Mouse (Mus musculus): ENCODE measurements around the gene Pheta1.

Pheta1 gene

DNA sequence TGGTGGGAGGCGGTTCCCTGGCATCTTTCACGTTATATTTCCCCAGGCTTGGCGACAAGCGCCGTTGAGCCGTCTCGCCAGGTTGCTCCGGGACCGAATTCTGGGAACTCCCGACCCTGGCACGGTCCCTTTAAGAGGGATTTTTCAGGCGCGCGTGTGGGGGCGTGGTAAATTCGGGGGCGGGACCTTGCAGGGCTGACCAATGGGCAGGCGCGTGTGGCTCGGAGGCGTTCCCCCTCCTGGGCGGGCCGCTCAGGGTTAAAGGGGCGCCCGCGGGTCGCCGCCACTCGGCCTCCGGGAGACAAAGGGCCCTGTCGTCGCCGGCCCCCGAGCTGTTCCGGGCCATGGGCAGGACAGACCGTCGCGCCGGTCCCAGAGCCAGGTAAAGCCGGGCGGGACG lies at the start of gene Pheta1:
Gene Pheta1 (plus strand): TSS at position 242 of the 400 bp plus-strand sequence.
- peak; percentile 93 for DNase-seq (ENCODE audit: low read depth, low spot score)

DNA sequence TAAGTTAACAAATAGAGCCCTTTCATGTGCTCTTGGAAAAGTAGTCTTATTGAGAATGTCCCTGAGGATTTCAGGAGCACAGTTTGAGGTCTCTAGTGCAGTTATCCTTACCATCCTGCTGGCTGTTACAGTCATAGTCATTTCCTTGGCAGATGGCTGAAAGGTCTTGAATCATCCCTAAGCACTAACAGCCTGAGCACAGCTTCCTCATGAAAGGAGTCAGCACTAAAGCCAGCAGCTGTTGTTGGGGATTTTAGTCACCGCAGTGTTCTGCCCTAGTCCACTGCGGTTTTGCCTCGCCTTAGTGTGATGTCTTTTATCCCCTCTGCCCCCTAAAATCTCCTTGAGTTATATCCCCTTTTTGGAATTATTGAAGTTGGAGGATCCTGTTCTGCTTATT lies 41.6 kb upstream of the Pheta1 start:
- DNase-seq (ENCODE audit: low read depth, low spot score), result no peak

DNA sequence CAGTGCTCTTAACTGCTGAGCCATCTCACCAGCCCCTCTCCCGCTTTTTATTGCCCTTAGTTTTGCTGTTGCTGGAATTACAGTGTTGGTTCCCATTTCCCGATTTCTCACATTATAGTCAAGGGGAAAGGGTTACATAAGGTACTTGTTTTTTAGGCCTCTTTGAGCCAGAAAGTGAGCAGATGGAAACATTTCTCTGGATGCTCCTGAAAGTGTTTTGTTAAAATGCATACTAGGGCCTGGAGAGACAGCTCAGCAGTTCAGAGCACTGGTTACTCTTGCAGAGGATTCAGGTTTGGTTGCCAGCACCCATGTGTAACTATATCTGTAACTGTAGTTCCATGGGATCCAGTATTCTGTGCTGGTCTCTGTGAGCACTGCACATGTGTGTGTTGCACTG lies 40.6 kb upstream of the Pheta1 start:
- DNase-seq (ENCODE audit: low read depth, low spot score), result no peak

DNA sequence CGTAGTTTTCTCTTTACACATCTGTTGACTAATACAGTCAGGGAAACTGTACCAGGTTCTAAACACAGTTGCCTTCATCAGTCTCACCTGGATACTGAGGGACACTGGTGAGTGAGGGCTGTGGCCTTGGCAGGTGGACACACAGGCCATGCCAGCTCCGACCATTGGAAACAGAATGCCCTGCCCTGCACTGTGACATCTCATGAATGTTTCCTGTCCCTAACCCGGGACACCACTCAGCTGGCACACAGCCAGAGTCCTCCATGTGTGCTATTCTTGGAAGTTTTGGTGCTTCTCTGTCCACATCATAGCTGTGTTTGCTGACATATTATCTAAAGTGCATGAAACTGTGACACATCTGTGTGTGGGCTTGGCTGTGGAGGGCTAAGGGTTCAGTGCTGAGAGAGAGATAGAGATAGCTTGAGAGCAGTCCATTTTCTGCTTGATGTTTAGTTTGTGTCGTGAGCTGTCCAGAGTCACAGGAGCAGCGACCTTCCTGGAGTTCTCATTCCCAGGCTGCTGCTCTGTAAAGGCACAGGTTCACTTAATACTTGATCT lies 39.0 kb upstream of the Pheta1 start:
- no peak for DNase-seq (ENCODE audit: low read depth, low spot score)

DNA sequence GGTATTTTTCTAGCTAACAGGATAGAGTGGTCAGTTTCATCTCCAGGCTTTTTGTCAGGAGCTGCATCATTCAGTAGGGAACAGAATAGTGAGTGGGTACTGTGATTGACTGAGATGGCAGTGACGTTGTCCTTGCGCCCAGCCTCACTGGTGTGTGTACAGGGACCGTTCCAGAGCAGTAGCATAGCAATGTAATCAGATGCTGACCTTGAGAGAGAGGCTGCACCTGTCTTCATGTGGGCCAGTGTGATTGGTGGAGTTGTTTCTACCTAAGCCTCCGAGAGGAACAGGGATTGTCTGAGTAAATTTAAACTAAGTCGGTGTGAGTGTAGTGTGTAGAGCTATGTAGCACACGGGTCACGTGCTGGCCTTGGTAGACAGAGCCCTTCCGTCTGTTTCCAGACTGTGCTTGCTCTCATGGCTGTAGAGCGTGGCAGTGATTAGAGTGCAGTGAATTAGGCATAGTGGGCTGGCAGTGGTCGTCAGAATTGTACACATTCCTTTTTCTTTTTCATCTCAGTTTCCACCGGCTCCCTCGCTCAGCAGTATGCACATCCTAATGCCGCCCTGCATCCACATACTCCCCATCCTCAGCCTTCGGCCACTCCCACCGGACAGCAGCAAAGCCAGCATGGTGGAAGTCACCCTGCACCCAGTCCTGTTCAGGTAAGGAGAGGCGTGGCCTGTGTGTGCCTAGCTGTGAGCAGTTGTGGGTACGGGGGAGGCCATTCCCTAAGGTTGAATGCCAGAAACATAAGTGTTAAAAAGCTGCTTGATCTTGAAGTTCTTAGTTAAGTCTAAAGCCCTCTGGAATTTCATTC lies 38.2 kb upstream of the Pheta1 start:
- no peak for DNase-seq (ENCODE audit: low read depth, low spot score)

DNA sequence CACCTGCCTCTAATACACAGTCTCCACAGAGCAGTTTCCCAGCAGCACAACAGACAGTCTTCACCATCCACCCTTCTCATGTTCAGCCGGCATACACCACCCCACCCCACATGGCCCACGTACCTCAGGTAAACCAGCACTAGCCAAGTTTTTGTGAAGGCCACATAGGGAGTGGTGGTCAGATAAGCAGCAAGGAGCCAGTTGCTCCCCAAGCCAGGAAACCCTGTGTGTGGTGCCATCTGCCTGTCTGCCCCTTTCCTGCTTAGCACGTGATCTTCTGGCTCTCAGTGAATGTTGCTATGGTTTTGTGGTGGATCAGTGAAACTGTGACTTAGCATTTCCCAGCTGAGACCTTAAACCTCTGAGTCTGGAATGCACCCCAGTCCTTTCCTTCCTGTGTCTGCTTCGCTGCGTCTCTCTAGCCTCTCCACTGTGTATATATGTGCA lies 37.3 kb upstream of the Pheta1 start:
- no peak for DNase-seq (ENCODE audit: low read depth, low spot score)

DNA sequence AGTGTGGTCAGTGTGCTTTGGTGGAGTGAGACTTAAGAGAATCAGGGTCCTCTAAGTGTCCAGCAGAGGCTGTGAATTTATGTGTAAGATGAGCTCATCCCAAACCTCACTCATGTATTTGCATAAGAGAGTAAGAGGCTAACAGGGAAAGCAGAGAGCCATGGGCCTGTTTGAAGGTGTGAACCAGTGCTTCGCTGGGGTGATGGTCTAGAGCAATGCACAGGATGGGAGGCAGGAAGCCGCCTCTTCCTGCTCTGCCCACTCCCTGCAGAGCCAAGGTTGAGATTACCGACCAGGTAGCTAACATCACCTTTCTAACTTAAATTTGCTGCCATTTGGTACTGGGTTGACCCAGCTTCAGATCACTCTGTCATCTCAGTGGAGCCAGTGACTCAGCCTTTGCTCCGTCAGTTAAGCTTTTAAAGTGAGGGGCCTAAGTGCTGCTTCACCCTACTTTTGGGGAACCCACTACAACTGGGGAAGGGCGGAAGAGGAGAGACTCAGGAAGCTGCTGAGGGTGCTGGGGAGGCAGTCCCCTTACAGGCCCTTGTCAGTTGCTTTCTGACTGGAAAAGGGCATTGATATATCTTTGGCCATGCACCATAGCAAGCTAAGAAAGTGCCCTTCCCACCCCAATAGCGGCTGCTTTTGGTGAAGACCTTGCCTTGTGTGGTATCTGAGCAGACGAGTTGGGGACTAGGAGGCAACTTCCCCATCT lies 36.1 kb upstream of the Pheta1 start:
- DNase-seq (ENCODE audit: low read depth, low spot score), result no peak

DNA sequence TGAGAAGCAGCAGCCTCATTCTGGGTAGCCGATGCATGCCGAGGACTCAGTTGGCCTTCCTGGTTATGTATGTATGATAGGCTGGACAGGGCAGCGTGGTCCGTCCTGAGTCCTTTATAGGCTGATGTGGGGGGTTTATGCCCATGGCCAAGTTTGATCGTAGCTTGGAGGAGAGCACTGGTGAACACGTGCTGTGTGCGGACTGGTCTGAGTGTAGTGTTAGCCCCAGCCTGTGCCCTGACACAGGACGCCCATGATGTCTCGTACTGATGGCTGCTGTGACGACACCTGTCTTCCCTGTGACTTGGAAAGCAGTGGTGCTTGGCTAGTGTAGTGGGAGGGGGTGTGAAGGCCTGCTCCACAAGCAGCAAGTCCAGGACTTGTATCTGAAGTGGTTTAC lies 35.0 kb upstream of the Pheta1 start:
- DNase-seq (ENCODE audit: low read depth, low spot score), result no peak

DNA sequence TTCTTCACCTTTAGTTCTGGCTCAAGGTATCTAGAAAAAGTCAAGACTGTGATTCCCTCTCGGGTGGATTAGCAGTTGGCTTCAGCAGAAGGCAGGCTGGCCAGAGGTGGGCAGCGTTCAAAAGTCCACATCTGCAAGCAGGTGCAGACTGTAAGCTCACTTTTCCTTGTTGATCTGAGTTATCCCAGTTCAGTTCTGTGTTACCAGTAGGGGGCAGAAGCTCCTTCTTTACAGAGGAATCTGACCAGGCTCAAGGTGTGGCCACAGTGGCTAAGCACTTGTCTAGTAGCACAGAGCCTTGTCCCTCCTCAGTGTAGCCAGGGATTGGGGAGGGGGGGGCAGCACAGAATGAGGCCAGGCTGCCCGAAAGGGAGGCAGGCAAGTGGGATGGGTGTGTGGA lies 33.7 kb upstream of the Pheta1 start:
- peak; percentile 67 for DNase-seq (ENCODE audit: low read depth, low spot score)

DNA sequence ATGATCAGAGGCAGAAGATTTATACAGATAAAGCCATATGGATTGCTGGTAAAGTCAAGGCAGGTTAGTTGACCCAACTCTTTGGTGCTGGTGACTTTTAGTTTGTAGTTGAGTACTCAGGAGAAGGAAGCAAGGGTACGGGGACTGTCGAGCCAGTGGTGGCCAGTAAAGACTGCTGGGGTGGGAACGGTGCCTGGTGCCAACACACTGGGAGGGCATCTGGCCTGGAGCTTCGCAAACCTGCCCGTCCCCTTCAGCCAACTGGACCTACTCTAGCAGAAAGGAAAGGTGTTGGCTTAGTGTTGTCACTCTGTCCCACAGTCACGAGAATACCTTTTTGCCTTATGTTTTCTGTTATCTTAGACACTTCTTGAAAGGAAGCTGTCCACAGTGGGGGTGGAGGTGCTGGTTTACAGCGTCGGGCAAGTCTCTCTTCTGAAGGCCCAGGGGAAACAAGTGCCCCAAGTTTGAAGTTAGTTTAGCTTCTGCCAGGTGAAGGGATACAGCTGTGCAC lies 32.9 kb upstream of the Pheta1 start:
- no peak for DNase-seq (ENCODE audit: low read depth, low spot score)

DNA sequence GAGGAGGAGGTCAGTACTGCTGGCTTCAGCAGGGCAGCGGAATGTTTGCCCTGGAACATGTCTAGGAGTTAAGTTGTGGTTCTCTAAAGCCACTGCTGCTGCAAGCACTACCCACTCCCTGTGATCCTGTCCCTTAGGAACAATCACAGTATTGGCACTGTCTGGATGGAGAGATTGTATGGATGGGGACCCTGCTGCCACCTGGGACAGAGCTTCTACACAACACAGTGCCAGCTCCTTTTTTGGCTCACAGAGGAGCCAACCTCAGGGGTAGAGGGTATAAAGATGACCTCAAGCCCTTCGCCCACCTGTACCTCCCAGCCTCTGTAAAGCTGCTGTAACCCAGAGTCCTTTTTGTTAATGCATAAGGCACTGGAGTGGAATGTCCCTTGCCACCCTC lies 32.2 kb upstream of the Pheta1 start:
- no peak for DNase-seq (ENCODE audit: low read depth, low spot score)

DNA sequence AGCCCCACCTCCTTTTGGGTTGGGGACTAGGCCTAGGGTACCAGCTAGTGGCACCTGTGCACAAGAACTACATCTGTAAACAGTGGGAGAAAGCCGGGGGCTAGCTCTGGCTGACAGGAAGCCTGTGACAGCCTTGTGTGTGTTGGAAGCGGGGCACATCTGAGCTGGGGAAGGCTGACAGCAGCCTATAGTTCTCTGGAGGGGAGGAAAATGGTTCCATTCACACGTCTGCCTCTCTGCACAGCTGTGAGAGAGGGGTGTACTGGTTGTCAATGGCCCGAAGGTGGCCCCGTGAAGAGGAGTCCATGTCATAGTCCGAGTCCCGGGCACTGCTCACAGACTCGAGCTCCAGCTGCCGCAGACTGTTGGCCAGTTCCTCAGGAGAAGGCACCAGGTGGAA lies 31.2 kb upstream of the Pheta1 start:
- no peak for DNase-seq (ENCODE audit: low read depth, low spot score)

DNA sequence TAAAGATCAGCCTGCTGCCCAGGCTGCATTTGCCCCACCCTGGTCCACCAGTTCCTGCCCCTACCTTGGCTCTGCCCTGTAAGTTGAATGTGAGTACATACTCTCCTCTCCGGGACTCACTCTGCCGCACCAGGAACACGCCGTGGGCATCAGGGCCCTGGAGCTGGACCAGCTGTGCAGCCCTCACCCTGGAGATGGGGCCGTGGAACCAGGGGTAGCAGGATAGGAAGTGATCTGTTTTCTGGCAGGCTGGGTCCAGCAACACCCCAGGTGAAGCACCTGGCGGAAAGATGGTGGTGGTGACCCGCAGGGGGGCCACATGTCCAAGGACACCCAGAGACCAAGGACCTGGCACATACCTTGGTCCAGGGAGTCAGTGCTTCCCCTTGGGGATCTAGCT lies 30.4 kb upstream of the Pheta1 start:
- DNase-seq (ENCODE audit: low read depth, low spot score), result no peak

DNA sequence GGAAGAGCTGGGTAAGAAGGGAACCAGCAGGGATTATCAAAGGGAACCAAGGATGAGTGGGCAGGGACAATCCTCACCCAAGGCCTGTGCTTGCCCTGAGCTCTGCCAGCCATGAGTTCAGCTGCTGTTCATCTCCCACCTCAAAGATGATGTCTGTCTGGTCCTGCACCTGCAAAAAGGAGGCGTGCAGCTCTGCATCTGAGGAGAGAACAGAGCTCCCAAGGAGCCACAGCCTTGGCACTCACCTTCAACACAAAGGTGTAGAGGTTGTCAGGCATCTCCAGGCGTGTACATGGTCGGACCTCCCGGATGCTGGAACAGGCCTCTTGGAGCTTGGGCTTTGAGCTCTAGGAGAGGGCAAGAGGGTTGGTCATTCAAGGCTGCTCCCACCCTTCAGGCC lies 29.9 kb upstream of the Pheta1 start:
- DNase-seq (ENCODE audit: low read depth, low spot score), result no peak

DNA sequence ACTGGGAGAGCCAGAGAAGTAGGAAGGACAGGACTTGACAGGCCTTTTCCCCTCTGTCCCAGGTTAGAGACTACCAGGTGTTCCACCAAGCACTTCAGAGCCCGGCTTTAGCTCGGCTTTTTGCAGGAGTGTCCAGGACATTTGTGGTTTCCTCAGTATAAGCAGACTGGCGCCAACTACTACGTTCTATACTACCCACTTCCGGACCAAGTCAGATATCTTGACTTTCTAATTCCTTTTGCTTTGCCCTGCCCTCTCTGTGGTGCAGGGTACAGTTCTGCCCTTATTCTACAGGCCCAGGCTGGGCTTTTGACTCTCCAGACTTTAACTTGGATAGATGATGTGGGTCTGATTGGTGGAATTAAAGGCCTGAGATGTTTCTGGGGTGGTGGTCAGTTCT lies 29.2 kb upstream of the Pheta1 start:
- DNase-seq (ENCODE audit: low read depth, low spot score), result no peak

DNA sequence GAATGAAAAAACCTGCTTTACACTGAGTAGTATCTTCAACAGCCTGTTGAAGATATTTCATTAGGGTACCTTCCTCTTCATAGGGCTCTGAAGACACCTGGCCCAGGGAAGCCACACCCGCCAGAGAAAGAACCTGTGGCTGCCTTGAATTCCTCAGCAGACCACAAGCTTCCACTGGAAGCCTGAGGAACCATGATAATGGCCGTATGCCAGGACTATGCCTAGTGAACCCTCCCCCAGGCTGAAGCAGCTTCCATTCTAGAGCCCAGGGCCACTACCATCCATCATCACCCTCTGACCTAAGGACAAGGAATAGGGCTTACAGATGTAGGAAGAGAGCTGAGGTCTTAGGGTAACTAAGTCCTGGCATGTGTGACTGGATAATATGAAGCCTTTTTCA lies 28.6 kb upstream of the Pheta1 start:
- no peak for DNase-seq (ENCODE audit: low read depth, low spot score)

DNA sequence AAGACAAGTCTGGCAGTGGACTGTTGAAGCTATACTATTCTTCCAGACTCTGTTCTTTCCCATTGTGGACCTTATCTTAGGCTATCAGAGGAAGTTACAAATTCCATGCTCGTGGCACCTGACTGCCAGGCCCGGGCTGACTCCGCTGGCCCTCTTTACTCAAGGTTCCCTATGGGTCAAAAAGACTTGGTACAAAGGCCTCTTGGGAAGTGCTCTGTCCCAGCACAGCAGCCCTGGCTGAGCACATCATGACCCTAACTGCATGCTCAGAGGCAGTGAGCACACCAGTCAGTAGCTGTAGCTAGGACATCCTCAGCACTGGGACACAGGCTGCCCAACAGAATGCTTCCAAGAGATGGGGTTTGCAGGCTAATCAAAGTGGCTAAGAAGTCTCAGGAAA lies 28.1 kb upstream of the Pheta1 start:
- DNase-seq (ENCODE audit: low read depth, low spot score), result no peak

DNA sequence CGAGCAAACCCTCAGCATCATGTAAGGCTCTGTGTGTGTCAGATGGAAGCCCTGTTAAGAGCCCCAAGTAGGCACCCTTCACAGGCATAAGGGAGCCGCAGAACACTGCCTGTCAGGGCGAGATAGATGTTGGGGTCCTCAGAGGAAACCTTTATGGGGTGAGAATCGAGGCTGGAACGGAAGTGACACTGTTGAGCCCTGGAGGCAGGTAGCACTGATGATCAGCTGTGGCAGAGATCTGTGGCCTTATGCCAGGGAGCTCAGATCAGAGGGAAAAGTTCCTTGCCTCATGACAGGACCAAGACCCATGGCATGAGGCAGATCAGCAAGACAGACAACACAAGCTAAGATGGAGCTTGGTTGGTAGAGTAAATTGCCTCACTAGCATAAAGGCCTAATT lies 27.7 kb upstream of the Pheta1 start:
- no peak for DNase-seq (ENCODE audit: low read depth, low spot score)

DNA sequence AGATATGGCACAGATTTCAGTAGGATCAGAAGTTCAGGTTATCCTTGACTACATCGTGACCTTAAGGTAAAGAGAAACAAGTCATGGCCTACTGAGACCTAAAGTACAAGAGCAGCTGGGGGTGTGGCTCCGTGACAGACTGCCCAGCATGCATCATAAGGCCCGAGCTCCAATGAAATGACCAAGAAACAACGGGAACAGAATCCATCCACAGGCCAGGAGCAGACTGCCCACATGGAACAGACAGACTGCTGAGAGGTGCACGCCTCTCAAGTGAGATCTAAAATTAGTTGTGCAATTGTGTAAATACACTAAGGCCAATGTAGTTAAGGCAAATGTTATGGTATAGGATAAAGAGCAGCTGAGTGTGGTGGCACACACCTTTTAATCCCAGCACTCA lies 27.2 kb upstream of the Pheta1 start:
- no peak for DNase-seq (ENCODE audit: low read depth, low spot score)

DNA sequence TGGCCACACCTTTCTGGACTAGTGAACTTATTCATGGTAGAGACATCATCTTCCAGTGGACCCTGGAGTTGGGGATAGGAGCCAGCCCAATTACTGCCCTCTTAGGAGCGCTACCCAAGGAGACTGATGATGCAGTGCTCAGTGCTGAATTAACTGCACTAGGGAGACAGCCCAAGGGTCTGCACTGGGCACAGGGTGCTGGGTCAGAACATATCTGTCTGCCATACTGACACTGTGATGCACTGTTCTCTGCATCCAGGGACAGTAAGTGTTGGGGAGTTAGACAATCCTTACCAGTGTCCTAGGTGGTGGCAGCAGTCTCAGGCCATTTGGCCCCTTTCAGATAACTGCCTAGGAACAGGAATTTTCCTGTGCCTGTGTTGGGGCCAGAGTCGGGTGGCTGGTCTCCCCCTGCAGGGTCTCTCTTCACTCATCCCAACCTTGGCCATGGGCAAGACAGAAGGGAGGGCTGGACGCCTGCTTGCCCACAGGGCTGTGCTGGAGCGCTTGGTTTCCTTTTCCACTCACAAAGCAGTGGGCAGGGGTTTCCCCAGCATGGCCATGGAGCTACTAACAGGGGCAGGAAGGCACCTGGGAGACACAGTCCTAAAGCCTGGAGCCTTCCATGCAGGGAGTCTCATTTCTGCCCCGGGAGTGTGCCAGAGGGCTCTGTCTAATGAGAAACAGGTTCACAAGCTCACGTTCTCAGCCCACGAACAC lies 25.8 kb upstream of the Pheta1 start:
- DNase-seq (ENCODE audit: low read depth, low spot score), result no peak

DNA sequence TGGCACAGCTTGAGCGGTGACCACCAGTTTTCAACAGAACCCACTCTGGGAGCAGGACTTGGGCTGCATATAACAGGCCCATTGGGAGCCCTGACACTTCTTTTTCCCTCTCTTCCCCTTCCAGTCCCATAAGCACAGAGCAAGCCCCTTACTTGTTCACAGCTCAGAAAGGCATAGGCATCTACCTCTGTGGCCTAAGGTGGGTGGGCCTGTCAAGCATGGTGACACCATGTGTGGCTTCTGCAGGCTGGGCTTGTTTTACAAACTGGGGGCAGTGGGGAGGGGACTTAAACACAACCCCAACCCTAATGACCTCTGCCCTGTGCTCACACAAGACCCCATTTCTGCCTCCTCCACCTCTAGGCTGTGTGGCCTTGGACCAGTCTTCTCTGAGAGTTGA lies 25.1 kb upstream of the Pheta1 start:
- DNase-seq (ENCODE audit: low read depth, low spot score), result no peak

DNA sequence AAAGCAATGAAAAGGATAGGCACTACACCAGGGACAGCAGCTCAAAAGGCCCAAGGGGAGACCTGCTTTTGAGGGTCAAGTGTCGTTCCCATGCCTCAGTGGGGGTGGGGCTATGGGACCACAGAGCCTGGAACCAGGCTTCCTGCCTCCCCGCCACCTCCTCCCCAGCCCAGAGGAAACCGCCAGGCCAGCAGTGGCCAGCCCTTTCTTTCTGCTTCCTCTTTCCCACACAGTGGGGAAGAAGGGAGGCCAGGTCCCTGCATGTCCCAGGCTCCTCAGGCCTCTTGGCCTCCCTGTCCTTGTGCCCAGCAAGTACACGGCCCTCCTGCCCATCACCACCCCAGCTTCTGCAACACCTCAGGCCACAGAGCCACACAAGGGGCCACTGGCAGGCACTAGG lies 24.7 kb upstream of the Pheta1 start:
- DNase-seq (ENCODE audit: low read depth, low spot score), result no peak

Measured in forelimb bud, embryonic 11.5 days (tissue).